Mouse (Mus musculus) lung, adult 2 months (tissue): ENCODE measurements around the gene Ucp3.

Source experiments
- CTCF ChIP-seq: fragments of 200-500 bp; IDR thresholded peaks from 2 replicates; pipeline ENCODE4 v1.5.1; 2011; ENCODE audit warnings: mild to moderate bottlenecking, low read length, control low read depth; ENCODE audit not compliant: insufficient read depth
- POLR2A ChIP-seq: fragments of 200-500 bp; IDR thresholded peaks from 2 replicates; pipeline ENCODE4 v1.6.1; 2011; ENCODE audit warnings: low read depth, mild to moderate bottlenecking, control low read depth, low read length, borderline replicate concordance; ENCODE audit errors: extremely low read depth

- TF ChIP-seq CTCF (no peak), POLR2A (no peak)
Measured at GRCm38 (mm10) chr7:100469502-100469901, 3.3 kb upstream of the Ucp3 start.
